Mouse (Mus musculus) G1E-ER4 (cell line): ENCODE data around the gene Gramd4. TPM values are rescaled to one million over a fixed set of nuclear protein-coding genes. Genes with fewer than 3 reads are reported as not detected.

Experiments
- GATA1 ChIP-seq: IDR thresholded peaks from one replicate; pipeline ENCODE4 v1.8.0; 2012; ENCODE audit warnings: low read length, inconsistent platforms
- polyA plus RNA-seq: library from polyadenylated mRNA; stranded (reverse); fragments of >175 nt; gene quantifications from 2 replicates; pipeline ENCODE4 v1.2.3, GENCODE M21; 2012

The Gramd4 gene
- polyA plus RNA-seq, 1 experiment: 33.5 TPM

GRCm38 (mm10) chr15:86109650-86110211 lies 52.2 kb downstream of the Gramd4 start:
- no peak for TF ChIP-seq GATA1

GRCm38 (mm10) chr15:86110361-86111103 lies 53.0 kb downstream of the Gramd4 start:
- no peak for TF ChIP-seq GATA1

GRCm38 (mm10) chr15:86112707-86113341 lies 55.3 kb downstream of the Gramd4 start:
- TF ChIP-seq GATA1: no peak

- TF ChIP-seq GATA1: no peak
These were observed 55.8 kb downstream of the Gramd4 start for GRCm38 (mm10) chr15:86113342-86113710.

- TF ChIP-seq GATA1: no peak
These were observed 58.9 kb downstream of the Gramd4 start for GRCm38 (mm10) chr15:86116421-86116820.

GRCm38 (mm10) chr15:86117115-86118100 lies 59.9 kb downstream of the Gramd4 start:
- TF ChIP-seq GATA1: no peak

GRCm38 (mm10) chr15:86119186-86119585 lies 61.7 kb downstream of the Gramd4 start:
- no peak for TF ChIP-seq GATA1

GRCm38 (mm10) chr15:86122261-86122949 lies 64.9 kb downstream of the Gramd4 start:
- no peak for TF ChIP-seq GATA1

GRCm38 (mm10) chr15:86123409-86123808 lies 65.9 kb downstream of the Gramd4 start:
- TF ChIP-seq GATA1: no peak

GRCm38 (mm10) chr15:86124359-86124758 lies 66.9 kb downstream of the Gramd4 start:
- TF ChIP-seq GATA1: no peak

GRCm38 (mm10) chr15:86129036-86129435 lies 71.5 kb downstream of the Gramd4 start:
- no peak for TF ChIP-seq GATA1

- no peak for TF ChIP-seq GATA1
These were observed 73.2 kb downstream of the Gramd4 start for GRCm38 (mm10) chr15:86130657-86131056.

GRCm38 (mm10) chr15:86134941-86135783 lies 77.7 kb downstream of the Gramd4 start:
- no peak for TF ChIP-seq GATA1

GRCm38 (mm10) chr15:86137638-86138037 lies 80.1 kb downstream of the Gramd4 start:
- no peak for TF ChIP-seq GATA1
